ENCODE assay signal across 19 mouse cellular contexts in genomic region chr19:17366364-17367090, GRCm38 (mm10).
"Had no signal": no experiment of that assay in that cellular context is flagged by ENCODE, and none has a peak within 500 bp of the region (broad histone marks: within the 10 kb centered on the region; RNA-seq: fewer than 3 reads in every experiment).

No protein-coding gene starts in this region.

- H3K36me3 ChIP-seq: midbrain, embryonic 10.5 days; midbrain, embryonic 12.5 days; neural tube, embryonic 13.5 days; neural tube, embryonic 15.5 days had no signal

- ATAC-seq: midbrain, embryonic 16.5 days had no signal

- H3K9ac ChIP-seq: lung, embryonic 14.5 days; midbrain, embryonic 12.5 days; neural tube, embryonic 13.5 days; neural tube, embryonic 15.5 days had no signal

- DNase-seq: lung, adult 18-20 months; lung, embryonic 14.5 days; lung, postnatal 10 days; lung, postnatal 4 days; midbrain, embryonic 14.5 days; retina, postnatal 1 day; right cerebral cortex, adult 18-20 months; right cerebral cortex, postnatal 25 days; right cerebral cortex, postnatal 4 days; spleen, adult 18-20 months; thymus, adult 18-20 months; thymus, postnatal 14 days; thymus, postnatal 36 days had no signal

- H3K4me2 ChIP-seq: lung, embryonic 14.5 days; midbrain, embryonic 12.5 days; neural tube, embryonic 13.5 days; neural tube, embryonic 15.5 days had no signal

- H3K9me3 ChIP-seq: midbrain, embryonic 10.5 days; midbrain, embryonic 12.5 days; neural tube, embryonic 13.5 days; neural tube, embryonic 15.5 days had no signal

- H3K4me3 ChIP-seq: midbrain, embryonic 10.5 days; midbrain, embryonic 12.5 days; myocyte; neural tube, embryonic 13.5 days; neural tube, embryonic 15.5 days had no signal

- H3K4me1 ChIP-seq: midbrain, embryonic 10.5 days; midbrain, embryonic 12.5 days; neural tube, embryonic 13.5 days; neural tube, embryonic 15.5 days had no signal

- H3K27me3 ChIP-seq: midbrain, embryonic 12.5 days; neural tube, embryonic 13.5 days; neural tube, embryonic 15.5 days had no signal

- H3K27ac ChIP-seq: midbrain, embryonic 10.5 days; midbrain, embryonic 12.5 days; neural tube, embryonic 13.5 days; neural tube, embryonic 15.5 days had no signal
